Mouse (Mus musculus) layer of hippocampus, postnatal 36 days (tissue): ENCODE results near the gene Olfm4. TPM values are rescaled to one million over a fixed set of nuclear protein-coding genes. Genes with fewer than 3 reads are reported as not detected.

Source experiments
- DNase-seq, 2 experiments: peaks; one replicate each; pipeline ENCODE4 v3.0.0; 2022
- total RNA-seq, 2 experiments: library from RNA; stranded (reverse); gene quantifications; 2 replicates each; pipeline ENCODE4 v1.2.3; 2021

The Olfm4 gene
- total RNA-seq, 2 experiments from 2014 or later = 2.6 to 4.9 TPM

DNA sequence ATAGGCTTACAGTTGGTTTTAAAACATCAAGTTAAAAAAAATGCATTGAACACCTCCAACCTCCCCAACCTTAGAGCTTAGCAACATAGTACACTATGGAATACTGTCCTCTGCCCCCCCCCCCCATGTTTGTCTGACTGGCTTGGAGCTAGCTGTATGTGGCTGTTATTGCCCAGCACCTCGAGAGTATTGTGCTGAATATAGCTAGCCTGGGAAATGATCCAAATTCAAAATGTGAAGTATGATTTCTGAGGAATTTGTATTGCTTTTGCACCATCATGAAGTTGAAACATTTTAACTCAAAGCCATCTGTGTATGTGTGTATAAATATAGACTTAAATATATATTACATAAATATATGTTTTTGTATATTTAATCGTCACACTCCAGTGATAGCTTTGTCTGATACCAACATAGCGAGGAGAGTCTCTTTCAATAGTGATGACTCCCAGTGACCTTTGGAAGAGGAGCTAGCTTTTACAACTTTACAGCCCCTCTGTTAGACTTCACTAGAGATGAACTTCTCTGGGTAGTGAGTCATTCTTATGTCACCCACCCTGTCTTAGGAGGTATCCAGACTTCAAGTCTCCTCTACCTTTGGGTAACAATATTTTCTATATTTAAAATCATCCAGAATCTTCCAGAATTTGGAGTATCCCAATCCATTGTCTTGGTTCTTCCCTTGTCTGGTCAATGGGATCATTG, 45.6 kb downstream of the Olfm4 start:
- DNase-seq = no peak

DNA sequence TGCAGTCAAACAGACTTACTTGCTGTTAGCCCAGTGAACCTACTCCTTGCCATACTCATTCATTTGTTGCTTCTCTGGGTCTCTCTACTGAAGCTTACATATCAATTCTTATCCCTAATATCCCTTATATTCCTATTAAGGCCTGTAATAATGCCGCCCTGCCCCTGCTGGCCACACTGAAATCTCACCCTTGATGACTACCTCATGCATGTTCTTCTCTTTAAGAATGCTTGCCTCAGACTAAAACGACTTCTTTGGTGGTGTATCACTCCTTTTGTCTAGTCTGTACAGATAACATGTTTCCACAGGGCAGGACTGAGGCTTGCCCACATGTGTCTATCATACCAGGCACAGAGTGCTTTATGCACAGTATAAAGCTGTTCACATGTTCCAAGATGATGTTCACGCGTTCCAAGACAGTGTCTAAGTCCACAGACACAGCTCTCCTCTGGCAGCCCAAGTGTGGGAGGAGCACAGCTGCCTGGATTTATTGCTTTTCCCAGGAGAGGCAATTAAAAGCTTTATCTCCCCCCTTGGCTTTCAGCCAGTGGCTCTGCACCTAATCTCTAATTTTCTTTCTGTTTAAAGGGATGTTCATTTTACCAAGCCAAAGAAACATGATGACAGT, 55.9 kb downstream of the Olfm4 start:
- DNase-seq = no peak

- DNase-seq = no peak
Measured at GRCm38 (mm10) chr14:80046104-80046734, 62.3 kb downstream of the Olfm4 start.

- no peak for DNase-seq
Measured at GRCm38 (mm10) chr14:80047368-80048101, 63.7 kb downstream of the Olfm4 start.

DNA sequence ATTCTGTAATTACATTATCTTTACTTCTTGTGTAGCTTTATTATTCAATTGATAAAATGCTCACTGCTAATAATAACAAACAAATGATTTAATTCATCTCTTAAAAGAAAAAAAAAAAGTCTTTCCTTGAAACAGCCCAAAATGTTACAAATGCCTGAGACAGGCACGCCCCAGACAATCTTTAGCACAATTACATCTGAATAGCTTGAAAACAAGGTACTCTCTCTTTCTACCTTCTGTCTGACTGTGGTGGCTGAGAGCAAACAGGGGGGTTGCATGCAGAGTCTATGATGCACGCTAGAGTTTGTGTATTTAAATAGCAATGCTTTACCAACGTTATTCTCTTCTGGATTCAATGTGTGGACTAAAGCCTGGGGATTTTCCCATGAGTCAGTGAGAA, 71.8 kb downstream of the Olfm4 start:
- DNase-seq = no peak

DNA sequence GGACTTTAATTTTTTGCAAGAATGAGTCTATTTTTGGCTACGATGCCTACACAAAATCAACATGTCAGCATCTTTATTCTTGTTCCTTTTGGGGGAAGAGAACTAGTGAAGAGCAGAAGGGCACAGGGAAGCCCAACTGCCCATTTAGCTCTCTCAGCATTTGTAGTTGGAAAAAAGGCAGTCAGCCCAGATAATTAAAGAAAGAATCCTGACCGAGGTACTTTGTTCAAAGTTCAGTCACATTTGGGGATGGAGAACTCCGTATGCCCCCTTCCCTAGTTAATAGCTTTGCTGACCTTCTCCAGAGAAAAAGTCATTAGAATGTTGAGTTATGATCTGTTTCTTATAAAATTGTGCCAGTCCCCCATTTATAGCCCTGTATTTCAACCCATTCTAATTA, 77.8 kb downstream of the Olfm4 start:
- no peak for DNase-seq

- DNase-seq = no peak
Measured at GRCm38 (mm10) chr14:80062896-80063295, 79.0 kb downstream of the Olfm4 start.

DNA sequence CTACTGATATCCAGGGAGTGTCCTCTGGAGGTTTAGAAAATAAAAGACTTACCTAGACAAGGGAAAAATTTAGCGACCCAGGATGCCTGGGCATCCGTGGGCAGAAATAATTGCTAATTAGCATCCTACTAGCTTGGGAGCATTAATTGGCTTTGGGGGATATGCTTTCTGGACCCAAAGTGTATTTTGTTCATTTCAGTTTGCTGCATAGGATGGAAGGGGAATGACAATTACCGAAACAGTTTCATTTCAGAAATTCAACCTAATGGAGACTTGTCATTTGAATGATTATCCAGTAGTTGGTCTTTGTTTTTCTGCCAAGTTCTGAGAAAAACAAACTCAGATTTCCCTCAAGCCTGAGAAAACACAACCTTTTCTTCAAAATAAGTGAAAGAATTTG, 86.7 kb downstream of the Olfm4 start:
- DNase-seq = no peak

Other genes starting within 250 kb of the Olfm4 start
- gene Pcdh8, start 212.8 kb upstream of the Olfm4 start, total RNA-seq = 10 to 100 TPM; 65.7 to 84.7 TPM